Mouse (Mus musculus): ENCODE data around the gene Pafah2.

DNA sequence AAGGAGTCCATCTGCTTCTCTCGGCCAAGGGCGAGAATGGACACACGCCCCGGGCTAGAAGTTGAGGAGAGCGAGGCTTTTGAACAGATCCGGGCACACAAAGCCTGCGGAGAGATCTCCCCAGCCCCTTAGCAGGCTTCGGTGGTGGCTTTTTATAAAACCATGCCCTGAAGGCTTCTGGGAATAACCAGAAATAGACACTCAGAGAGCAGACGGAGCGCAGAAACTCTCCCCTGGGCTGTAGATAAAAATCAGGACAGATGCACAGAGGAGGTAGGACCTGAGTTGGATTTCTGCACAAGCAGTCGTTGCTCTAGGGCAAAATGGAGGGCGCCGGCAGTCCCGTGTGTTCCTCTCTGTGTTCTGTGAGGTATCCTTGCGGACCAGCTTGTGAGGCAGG is 20.5 kb downstream of the Pafah2 start:
- no peak for TF ChIP-seq CTCF (conservative IDR thresholded peaks at IDR 0.05; ENCODE audit: low read length)
- no peak for TF ChIP-seq POU5F1 (IDR thresholded peaks at IDR 0.05; ENCODE audit: borderline replicate concordance, low read length)
- no peak for TF ChIP-seq NANOG (IDR thresholded peaks at IDR 0.05; ENCODE audit: borderline replicate concordance, low read length)

Measured in E14TG2a.4 (cell line).